Mouse (Mus musculus) bone marrow macrophage, adult 2 months (primary cell): ENCODE measurements around the gene Pla2g4b.

Experiments
- CTCF ChIP-seq: IDR thresholded peaks from 2 replicates; pipeline ENCODE4 v1.5.1; 2012; ENCODE audit warnings: low read depth, mild to moderate bottlenecking, low read length, moderate library complexity
- POLR2A ChIP-seq: IDR thresholded peaks from 2 replicates; pipeline ENCODE4 v1.6.1; 2012; ENCODE audit warnings: mild to moderate bottlenecking, low read depth, low read length, borderline replicate concordance

DNA sequence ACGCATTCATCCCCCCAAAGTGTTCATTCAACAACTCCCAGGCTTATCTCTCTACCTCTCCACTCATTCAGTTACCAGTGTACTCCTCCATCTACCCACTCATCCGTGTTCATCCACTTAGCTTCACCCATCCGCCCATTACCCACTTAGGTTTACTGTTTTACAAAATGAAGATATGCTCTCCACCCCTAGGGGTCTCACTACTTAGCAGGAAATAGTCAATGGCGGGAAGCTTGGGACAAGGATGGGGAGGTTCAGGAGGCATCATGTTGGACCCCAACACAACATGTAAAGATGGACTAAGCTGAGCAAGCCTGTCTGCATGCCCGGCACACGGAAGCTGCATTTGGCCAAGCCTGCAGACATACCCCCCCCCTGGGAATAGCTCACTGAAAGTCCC lies 31.4 kb downstream of the Pla2g4b start:
- TF ChIP-seq CTCF = no peak
- no peak for TF ChIP-seq POLR2A
